Mouse (Mus musculus) small intestine, adult 2 months (tissue): ENCODE results near the gene C1ql2.

Experiments
- CTCF ChIP-seq: fragments of 200-500 bp; IDR thresholded peaks from 2 replicates; pipeline ENCODE4 v1.5.1; 2012; ENCODE audit warnings: low read depth, mild to moderate bottlenecking, control low read depth, inconsistent platforms, low read length, moderate library complexity, mixed read lengths; ENCODE audit not compliant: insufficient replicate concordance, insufficient read length; ENCODE audit errors: extremely low read depth
- POLR2A ChIP-seq: fragments of 200-500 bp; IDR thresholded peaks from 2 replicates; pipeline ENCODE4 v1.6.1; 2012; ENCODE audit warnings: low read depth, mild to moderate bottlenecking, control low read depth, inconsistent platforms, low read length, moderate library complexity

DNA sequence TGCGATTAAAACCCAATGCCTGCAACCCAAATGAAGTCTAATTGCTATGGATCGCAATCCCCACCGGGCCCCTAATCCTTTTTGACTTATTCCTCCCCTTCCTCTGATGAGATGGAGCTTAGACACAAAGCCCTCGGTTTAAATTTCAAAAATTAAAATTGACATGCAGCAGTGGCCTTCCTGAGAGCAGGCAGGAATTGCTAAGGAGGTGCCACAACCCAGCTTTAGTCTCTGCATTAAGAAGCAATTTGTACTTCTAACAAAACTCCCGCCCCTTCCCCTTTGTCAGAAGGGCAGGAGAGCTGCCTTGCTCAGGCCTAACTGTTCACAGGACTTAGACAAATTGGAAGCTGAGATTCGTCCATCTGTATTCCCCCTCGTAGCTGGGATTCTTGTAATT lies 4.6 kb downstream of the C1ql2 start:
- TF ChIP-seq CTCF (no peak), POLR2A (no peak)
